Mouse (Mus musculus) CH12F3 (cell line): ENCODE measurements around the gene F7.
"Not testable (repeated sequence)": the region's sequence is repeated elsewhere in the genome, so short reads cannot be mapped to it uniquely, and the experiment has no call there.

Experiments
- in situ Hi-C: fragments of 300-500 bp; cut with MboI; formaldehyde crosslinking; loops from 2 replicates; pipeline ENCODE4 v1.14.3; 2020; ENCODE audit warnings: low sequenced_read_pairs

The F7 gene

GRCm38 (mm10) chr8:13027615-13028014 is 1.8 kb downstream of the F7 start:
- in situ Hi-C loops = no loop called here

GRCm38 (mm10) chr8:13028482-13028881 is 2.6 kb downstream of the F7 start:
- in situ Hi-C loops = no loop called here

GRCm38 (mm10) chr8:13036346-13036812 is 10.5 kb downstream of the F7 start:
- in situ Hi-C loops = no loop called here

- in situ Hi-C loops = no loop called here
Measured at GRCm38 (mm10) chr8:13037015-13037414, 11.2 kb downstream of the F7 start, which contains the start of gene F10. Gene F10 (plus strand): TSS chr8:13037308.

DNA sequence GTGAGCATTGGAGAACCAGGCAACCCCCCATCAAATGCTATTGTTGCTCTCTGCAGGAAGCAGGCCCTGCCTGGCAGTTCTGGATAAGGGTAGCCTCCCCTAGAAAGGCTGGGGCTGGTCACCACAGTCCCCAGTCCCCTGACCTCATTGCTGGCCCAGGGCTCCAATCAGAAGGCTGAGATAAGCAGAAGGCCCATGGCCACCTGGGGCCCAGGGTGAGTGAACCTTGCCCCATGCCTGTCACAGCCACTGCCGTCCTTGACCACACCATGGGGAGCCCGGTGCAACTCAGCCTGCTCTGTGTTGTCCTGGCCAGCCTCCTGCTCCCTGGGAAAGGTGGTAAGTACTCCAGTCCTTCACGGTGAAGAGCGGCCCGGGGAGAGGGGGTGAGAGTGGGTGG is 11.7 kb downstream of the F7 start:
- in situ Hi-C loops = no loop called here

GRCm38 (mm10) chr8:13039054-13039453 is 13.2 kb downstream of the F7 start:
- in situ Hi-C loops = no loop called here

- in situ Hi-C loops = no loop called here
Measured at GRCm38 (mm10) chr8:13041459-13041858, 15.6 kb downstream of the F7 start.

DNA sequence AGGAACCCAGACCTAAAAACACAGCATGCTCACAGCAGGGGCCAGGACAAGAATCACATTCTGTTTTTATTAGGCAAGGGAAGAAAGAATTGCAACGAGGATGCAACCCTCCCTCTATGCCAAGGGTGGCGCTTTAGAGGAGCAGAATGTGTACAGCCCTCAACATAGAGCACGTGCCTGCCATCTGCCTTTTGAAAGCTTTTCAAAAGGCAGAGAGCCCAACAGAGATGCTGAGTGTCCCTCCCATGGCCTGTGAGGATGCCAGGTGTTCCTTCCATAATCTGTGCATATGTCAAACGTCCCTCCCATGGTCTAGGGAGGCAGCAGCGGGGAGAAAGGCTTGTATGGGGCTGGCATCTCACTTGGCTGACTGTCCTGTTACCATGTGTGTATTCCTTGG is 21.8 kb downstream of the F7 start:
- in situ Hi-C loops = no loop called here

DNA sequence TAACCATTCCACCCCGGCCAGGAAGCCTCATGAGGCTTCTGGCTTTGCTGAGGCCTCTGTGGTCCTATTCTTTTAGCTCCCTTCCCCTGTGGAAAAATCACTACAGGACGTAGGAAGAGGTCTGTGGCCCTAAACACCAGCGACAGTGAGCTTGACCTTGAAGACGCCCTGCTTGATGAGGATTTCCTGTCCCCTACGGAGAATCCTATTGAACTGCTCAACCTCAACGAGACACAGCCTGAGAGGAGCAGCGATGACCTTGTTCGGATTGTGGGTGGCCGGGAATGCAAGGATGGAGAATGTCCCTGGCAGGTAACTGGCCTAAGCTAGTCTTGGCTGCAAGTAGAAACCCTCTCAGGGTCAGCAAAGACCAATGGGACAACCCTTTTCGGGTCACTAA is 24.7 kb downstream of the F7 start:
- in situ Hi-C loops = no loop called here

GRCm38 (mm10) chr8:13057351-13057750 is 31.5 kb downstream of the F7 start:
- in situ Hi-C loops = no loop called here

GRCm38 (mm10) chr8:13060441-13061150 is 34.8 kb downstream of the F7 start, which contains the start of gene Proz:
Gene Proz (plus strand): TSS chr8:13060914.
- in situ Hi-C loops = no loop called here

DNA sequence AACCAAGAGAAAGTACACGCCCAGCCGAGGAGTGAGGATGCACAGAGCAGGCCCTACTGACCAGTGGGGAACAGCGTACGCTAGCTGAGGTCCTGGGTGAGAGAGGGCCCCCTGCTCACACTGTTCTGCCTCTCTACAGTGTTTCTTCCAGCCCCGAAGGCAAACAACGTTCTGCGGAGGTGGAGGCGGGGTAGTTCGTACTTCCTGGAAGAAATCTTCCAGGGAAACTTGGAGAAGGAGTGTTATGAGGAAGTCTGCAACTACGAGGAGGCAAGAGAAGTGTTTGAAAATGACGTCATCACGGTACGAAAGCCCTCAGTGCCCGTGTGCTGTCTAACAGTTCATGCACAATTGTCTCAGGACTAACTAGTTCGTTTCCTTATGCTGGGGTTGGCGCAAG is 37.3 kb downstream of the F7 start:
- in situ Hi-C loops = no loop called here

GRCm38 (mm10) chr8:13073255-13073654 is 47.4 kb downstream of the F7 start:
- in situ Hi-C loops = no loop called here

- in situ Hi-C loops = no loop called here
Measured at GRCm38 (mm10) chr8:13075044-13075443, 49.2 kb downstream of the F7 start.

DNA sequence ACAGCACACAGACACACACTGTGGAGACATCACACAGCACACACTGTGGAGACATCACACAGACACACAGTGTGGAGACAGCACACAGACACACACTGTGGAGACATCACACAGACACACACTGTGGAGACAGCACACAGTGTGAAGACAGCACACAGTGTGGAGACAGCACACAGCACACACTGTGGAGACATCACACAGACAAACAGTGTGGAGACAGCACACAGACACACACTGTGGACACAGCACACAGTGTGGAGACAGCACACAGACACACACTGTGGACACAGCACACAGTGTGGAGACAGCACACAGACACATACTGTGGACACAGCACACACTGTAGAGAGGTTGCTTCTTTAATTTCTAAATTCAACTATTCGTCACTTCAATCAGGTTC is 49.7 kb downstream of the F7 start:
- in situ Hi-C loops = not testable (repeated sequence)

- in situ Hi-C loops = no loop called here
Measured at GRCm38 (mm10) chr8:13077542-13077941, 51.7 kb downstream of the F7 start.
